Mouse (Mus musculus) c-Kit-positive CD71-negative TER-119-negative erythroid progenitor cells, embryonic 14.5 days (primary cell): ENCODE data around the gene Sorcs3.

Source experiments
- DNase-seq: peaks from one replicate; pipeline ENCODE4 v3.0.0-alpha.2; 2013; ENCODE audit warnings: low read depth

Sorcs3 gene

DNA sequence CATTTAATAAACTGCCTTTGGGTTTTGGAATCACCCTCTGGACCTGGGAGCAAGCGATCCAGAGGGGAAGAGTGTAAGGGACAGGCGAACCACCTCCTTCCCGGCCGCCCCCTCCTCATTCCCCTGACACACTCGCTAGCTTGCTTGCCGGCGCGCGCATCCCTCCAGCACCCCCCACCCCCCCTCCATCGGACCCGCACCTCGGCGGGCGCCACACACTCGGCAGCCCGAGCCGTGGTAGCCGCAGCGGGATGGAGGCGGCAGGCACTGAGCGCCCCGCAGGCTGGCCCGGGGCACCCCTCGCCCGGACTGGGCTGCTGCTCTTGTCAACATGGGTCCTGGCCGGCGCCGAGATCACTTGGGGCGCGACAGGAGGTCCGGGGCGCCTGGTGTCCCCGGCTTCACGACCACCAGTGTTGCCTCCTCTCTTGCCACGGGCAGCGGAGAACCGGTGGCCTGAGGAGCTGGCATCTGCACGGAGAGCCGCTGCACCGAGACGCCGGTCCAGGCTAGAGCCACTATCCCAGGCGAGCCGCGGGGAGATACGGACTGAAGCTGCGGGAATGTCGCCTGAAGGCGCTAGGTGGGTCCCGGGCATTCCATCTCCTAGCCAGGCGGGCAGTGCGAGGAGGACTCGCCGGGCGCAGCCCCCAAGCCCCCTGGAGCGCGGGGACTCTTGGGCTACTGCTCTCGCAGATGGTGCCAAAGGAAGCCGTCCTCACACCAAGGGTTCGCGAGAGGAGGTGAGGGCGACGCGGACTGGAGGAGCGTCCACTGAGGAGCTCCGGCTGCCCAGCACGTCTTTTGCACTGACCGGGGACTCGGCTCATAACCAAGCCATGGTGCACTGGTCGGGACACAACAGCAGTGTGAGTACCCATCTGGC lies at the start of gene Sorcs3:
Gene Sorcs3 (plus strand): TSS at position 97 of the 886 bp plus-strand sequence.
- DNase-seq: no peak

DNA sequence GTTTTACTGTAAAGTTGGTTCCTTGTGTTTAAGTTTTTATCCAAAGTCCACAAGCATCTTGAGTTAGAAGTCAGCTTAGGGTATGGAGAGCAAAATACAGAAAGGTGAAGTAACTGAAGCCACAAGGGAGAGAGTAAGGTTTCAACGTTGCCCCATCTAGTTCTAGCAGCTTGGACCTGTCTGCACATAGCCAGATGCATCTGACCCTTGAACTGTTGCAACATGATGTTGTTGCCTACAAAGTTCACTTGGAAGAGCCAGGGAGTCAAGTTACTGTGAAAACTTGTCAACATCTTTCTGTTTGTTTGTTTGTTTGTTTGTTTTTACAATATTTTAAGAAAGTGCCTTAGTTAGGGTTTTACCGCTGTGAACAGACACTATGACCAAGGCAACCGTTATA lies 40.5 kb upstream of the Sorcs3 start:
- no peak for DNase-seq

DNA sequence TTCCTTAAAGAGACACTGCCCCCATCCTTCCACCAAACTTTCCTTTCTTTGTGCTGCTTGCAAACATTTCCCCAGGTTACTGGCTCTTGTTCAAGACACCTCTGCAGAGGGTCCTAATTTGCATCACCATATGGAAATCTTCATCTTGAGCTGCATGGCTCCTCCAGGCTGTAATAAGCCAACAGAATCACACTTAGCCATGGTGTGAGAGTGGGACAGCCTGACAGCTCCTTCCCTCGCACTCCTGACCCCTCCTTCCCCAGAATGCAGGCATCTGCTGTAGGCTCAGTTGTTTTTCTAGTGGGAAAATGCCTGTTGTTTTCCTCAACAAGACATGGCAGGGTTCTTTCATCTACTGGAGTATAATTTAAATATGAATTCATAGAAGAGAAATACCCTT lies 38.7 kb upstream of the Sorcs3 start:
- DNase-seq: no peak

DNA sequence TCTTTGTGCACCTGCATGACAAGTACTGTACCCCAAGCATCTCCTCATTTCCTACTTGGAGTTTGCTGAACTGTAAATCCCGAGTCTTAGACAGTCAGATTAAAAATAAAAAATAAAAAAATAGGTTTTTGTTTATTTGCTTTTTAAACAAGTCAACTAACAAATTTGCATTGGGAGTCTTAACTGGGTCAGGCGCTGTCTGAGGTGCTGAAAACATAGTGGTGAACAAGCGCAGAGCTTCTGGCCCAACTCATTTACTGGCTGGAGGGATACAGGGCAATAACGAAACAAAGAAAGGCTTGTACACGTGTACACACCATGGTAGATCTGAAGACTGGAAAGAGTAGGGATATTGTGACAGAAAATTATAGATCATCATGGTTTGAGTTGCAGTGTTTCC lies 37.5 kb upstream of the Sorcs3 start:
- DNase-seq: no peak

DNA sequence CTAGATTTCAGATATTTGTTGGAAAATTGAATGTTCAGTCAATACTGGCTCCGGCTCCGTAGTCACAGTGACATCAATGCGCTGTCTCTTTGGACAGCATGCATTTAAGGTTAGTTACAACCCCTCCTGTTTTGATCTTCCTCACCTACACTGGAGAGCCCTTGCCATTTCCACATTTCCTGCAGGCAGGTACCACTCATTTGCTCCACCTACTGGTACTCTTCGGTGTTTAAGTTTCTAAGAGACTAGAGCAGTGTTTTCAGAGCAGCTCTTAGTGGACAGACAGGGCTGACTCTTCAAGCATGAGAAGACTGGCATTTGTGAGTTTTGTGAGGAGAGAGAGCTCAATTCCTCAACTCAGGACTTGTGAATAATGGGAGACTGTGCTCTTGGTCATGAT lies 31.1 kb upstream of the Sorcs3 start:
- no peak for DNase-seq

DNA sequence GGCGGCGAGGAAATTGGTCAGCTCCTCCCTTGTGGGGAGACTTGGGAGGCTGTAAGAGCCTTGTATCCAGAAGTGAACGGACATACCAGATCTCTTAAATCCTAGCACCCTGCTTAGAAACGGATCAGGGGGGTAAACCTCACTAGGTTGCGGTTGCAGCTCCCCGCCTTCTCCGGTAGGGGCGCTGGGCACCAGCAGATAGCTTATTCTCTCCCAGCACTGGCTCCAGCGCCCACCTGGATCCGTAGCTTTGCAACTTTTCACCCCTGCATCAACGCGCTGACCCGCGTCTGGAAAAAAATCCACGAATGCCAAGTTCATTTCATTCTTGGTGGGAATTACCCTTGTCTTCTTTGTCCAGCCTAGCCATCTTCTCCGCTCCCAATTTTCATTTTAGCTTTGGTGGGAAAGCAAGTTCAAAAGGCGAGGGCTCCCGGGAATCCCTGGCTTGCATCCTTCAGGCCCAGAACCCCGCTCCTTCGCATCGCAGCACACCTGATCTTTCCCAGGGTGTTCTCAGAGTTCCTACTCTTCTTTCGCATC lies 1.8 kb upstream of the Sorcs3 start:
- DNase-seq: no peak

DNA sequence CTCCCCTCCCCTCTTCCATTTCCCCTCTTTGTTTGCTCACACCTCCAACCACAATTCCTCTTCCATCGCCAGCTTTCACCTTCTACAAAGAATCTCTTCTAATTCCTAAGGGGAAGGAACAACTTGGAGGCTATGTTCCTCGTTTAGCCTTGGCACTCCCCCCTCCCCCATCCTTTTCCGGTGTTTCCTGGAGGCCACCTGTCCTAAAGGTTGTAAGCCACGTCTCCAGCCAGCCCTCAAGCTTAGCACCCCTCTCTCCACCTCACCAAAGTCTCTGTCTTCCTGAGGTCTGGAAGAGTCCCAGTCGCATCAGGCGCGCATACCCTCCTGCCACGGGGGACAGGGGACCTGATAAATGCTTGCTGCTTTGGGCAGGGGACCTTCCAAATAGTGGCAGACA lies 1.3 kb upstream of the Sorcs3 start:
- no peak for DNase-seq

DNA sequence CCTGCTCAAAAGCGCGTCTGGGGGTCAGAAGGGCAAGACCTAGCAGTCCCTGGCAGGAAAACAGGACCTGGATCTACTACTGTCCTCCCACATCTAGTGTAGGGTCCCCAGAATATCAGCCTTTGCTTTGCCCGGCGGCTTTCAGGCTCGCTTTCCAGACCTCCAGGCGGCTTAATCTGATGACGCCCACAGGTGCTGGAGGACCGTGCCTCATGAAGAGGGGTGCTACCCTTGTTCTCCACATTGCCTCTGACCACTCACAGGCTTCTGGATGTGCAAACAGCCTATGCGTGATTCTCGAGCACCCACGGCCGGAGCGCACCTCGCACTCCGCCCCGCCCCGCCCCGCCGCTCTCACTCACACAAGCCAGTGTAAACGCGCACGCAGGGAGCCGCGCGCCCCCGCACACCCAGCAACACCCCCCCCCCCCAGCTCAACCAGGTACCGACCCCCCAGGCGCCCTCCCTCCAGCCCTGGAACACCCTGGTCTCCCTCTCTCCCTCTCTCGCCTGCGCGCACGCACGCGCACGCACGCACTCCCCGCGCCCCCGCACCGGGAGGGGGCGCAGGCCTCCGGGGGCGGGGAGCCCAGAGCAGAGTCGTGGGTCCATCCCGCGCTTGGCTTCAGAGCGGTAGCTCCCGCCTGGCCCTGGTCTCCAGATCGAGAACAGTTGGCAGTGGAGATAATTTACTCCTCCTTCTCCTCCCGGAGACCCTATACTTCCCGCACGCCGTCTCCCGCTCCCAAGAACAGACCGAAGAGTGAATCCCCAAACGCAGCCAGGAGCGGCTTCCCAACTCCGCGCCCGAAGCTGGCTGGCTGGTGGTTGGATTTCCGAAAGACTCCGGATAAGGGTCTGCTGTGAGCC lies 698 bp upstream of the Sorcs3 start:
- DNase-seq: no peak

DNA sequence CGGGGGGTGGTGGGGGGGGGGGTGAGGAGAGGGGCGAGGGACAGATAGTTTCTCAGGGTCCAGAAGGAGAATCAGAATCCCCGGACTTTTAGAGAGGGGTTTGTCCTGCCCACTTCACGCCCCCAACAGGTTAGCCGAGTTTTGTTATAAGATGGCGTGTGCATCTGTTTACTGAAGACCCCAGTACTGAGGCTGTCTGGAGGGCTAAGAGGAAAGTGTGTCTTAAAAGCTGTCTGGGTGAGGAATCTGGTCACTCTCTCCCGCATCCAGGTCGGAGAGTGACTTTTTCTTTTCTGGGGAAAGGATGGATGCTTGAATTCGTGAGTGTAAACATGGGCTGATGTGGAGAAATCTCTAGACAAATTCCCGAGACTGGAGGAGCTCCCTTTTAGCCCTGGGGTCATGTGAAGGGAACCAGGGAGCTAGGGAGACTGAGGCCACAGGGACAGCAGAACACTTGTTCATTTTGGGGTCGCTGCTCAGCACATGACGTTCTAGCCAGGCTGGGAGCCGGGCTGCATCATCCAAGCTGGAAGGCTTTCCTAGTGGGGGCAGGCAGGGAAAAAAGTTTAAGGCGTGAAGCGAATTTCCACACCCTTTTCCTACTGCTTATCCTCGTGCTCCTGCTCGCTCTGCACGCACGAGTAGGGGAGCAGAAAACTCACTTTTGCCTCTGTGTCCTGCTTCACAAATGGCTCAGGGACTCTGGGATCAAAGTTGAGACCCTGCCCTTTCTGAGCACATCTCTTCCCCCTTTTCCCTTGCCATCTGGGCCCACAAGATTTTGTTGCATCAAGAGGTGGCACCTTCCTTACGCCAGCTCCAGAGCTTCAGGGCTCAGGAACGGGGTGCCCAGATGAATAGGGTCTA lies 1.3 kb downstream of the Sorcs3 start:
- no peak for DNase-seq

DNA sequence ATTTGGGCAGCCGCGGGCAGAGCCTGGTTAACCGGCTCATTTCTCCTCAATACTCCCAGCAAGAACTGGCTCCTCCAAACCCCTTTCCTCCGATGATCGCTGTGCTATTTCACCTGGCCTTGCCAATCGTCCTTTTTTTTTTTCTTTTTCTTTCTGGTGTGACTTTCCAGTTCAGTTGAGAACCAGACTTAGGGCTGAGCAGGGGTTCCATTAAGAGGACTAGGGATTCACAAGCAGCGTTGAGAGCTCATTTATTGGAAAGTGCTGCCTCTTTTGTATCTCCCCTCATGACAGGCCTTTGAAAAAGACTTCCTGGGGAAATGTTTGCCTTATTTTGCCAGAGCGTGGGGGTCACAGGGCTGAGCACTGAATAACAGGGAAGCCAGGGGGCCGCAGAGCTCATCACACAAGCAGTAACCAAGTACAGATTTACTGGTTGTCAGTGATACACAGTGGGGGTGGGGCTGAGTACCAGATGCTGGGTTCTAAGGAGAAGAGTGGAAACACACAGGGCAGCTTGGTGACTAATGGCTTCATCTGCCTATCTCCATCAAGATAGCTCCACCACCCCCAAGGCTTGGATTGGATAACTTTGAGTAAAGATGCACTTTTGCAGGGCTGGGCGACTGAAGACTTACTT lies 2.0 kb downstream of the Sorcs3 start:
- no peak for DNase-seq

DNA sequence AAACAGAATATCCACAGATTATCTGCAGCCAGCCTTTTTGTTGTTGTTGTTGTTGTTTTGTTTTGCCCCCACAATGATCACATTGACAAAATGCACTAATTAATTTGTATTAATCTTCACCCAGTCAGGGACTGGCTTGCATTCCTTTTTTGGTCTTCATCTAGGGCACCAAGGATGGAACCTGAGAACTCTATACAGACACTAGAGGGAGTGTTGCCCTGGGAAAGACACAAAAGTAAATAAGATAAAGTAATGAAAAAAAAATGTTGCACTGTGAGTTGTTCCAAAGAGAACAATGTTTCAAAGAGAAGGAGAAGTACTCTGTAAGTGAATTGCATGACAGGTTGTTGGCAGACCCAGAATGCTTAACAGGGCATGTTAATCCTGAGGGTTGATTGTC lies 9.6 kb downstream of the Sorcs3 start:
- no peak for DNase-seq

DNA sequence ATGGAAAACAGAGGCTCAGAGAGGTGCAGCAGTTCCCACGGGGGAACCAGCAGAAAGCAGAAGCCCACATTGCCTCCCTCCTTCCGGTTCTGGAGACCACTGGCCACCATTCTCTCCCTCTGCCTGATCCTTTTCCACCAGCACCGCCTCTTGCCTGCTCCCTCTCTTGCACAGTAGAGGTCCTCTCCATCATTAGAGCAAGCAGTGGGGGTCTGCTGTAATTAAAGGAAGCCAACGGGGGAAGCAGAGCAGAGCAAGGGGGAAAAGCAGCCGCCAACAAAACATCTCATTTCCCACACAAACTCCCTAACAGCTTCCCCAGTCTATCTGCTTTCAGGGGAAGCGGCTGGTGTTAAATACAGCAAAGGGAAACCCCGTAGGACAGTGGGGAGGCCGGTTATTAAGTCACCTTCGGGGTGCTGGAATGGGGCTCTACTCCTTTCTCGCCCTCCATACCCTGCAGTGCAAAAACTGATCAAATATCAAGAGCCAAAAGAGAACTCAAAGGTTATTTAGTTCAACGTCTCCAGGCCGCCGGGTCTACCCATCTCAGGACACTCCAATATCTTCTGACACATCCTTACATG lies 32.1 kb downstream of the Sorcs3 start:
- DNase-seq: no peak

DNA sequence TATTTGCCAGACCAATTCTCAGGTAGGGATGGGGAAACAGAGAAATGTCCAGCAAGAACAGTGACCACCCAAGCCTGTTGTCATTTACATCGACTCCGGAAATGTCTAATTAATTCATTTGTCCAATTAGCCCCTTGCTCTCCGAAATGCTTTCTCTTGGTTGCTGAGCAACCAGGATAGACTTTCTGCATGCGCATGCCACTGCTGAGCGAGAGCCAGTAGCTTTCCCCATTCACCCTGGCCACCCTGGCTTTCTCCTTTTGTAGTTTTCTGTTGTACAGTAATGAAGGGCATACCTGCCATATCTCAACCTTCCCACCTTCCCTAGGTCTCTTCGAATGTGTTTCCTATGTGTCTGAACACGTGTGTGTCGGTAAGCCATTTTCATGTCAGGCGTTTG lies 32.6 kb downstream of the Sorcs3 start:
- no peak for DNase-seq

DNA sequence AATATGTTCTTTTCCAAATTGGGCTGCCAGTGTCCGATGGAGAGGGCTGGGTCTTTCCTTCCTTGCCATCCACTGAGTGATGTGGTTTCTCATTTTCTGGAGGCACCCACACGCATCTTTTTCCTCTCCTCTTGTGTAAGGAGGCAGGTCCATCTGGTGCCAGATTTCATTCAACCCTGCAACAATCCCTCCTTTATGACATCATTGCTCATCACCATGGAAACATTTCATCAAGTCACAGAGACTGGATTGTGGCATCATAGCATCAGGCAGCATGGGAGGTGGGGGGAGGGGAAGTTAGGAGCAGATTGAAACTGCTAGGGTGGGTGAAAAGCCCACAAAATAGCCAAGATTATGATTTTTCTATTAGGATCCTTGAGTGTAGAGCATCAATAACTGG lies 35.1 kb downstream of the Sorcs3 start:
- DNase-seq: no peak

DNA sequence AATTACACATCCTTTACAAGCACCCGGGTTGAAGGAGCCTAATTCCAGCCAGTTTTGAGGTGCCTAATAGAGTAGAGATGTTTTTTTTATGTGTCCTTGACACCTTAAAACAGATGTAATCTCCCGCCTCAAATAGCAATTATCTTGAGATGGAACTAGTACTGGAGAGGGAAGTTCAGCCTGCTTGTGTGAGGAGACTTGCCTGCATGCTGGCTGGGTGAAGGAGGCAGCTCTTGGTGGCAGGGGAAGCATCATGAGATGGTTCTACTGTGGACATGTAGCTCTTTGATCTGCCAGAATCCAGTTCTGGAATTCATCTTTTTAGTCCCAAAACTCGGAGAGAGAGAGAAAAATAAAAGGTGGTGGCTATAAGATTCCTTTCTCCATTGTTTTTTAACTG lies 38.2 kb downstream of the Sorcs3 start:
- DNase-seq: no peak

DNA sequence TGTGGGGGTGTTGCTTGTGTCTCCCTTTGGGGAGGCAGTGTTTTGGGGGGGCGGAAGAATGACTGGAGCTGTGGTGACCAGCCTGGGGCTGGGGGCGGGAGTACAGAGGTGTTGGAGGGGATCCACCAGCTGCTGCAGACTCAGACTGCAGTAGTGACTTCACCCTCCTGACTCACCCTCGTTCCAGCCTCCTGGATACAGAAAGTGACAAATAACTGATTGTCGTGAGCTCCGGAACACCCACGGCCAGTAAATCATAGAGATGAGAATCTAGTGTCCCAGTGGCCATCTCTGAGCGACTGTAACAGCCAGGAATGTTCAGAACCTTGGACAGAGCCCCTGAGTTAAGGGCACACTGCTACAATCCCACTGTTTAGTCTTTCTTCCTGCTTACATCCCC lies 53.4 kb downstream of the Sorcs3 start:
- no peak for DNase-seq

DNA sequence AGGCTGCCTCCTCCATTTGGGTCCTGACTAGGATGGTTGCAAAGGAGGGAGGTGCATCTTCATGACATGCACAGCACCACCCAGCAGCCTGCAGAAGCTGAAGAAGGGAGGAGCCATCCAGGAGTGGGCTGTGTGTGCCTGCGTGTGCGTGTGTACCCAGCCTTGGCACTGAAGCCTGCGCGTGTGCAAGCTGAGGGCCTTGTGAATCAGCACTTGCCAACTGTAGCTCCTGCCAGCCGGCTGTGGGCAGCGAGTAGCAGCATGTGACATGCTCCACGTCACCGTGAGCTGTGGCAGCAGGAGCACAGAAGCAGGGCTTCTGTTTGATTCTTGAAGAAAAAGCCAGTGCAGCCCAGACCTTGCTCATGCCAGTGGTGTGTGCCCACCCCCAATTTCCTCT lies 54.8 kb downstream of the Sorcs3 start:
- DNase-seq: no peak

DNA sequence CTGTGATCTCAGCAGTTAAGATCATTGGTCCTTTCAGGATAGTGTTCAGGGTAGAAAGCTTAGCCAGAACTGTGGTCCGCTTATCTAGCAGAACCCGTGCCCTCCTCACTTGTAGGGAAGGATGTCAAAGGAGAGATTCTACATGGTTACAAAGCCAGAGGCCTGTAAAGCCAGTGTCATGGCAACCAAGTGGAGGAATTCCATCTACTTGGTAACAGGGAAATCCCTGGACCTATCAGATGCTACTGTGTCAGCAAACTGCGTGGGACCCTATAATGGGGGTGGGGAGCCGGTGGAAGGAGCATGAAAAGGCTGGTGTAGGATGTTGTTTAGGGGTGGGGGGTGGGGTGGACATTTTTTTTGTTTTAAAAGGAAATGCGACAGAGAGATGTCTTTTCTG lies 57.9 kb downstream of the Sorcs3 start:
- DNase-seq: no peak

DNA sequence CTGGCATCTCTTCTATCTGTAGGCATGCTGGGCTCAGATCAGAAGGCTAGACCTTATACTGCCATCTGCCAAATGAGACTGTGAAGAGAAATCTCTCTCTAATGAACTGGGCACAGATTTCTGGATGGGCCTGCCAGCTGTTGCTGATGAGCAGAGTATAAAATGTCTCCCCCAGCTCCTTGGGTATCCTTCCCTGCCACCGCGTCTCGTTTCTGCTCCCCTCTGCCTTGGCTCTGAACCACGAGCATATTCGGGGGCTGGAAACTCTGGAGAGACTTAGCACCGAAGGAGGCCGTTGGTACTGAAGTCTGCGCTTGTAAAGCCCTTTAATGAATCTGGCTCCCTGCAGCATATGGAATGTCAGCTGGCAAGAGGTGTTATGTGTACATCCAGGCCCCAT lies 74.4 kb downstream of the Sorcs3 start:
- DNase-seq: no peak

DNA sequence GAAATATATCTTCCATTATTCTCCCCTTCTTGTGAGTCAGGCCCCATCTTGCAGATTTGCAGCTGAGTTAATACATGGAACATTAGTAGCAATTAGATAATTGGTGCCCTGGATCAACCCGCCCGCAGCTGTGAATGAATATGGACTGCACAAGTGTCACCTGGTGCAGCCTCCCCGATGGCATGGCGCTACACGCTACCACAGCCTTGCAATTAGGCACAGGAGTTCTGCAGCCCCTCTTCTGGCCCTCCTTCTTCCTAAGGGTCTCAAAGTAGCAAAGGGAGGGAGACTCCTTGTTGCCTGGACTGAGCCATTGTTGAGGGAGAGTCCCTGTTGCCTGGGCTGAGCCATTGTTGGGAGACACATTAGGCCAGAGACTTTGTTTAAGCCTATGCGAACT lies 76.4 kb downstream of the Sorcs3 start:
- DNase-seq: no peak

DNA sequence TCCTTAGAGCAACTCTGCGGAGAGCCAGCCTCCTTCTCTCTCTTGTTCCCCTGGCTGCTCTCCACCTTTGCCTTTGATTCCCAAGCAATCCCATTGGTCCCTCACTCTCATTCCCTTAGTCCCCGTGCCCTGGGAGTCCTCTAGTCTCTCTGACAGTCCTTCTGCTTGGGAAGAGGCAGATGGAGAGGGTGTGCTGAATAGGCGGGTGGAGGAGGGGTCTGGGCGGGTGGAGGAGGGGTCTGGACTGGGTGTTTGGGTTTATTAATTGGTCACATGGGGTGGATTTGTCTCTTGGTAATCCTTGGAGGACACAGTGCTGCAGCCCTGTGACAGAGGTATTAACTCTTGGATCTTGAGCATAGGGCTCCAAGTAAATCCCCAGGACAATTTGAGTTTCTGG lies 77.4 kb downstream of the Sorcs3 start:
- DNase-seq: no peak
